Mouse (Mus musculus) MEL (cell line): ENCODE measurements around the gene Ctnnbip1. TPM values are rescaled to one million over a fixed set of nuclear protein-coding genes. Genes with fewer than 3 reads are reported as not detected.

Experiments used
- DNase-seq: peaks from one replicate; pipeline ENCODE4 v3.0.0; 2011; ENCODE audit warnings: low read depth, low spot score
- H3K27ac ChIP-seq: 2 replicates; pipeline ENCODE4 v1.5.1; 2012; ENCODE audit warnings: low read depth, mild to moderate bottlenecking, control low read depth, low read length, moderate library complexity; ENCODE audit not compliant: control insufficient read depth
- H3K27me3 ChIP-seq, 2 experiments: fragments of 150-350 bp in 1 of 2; sonication (generic) in 1 of 2; 2 replicates each; pipeline ENCODE4 v1.6.1; 2012; ENCODE audit warnings: low read length in 2 of 2, mild to moderate bottlenecking in 2 of 2, improper control_type of control experiment in 1 of 2, moderate library complexity in 1 of 2; ENCODE audit not compliant: insufficient read depth in 2 of 2, control insufficient read depth in 1 of 2
- H3K36me3 ChIP-seq, 2 experiments: 2 replicates each; pipeline ENCODE4 v1.6.1; 2012 to 2014; ENCODE audit warnings: low read length in 2 of 2, improper control_type of control experiment in 1 of 2, inconsistent platforms in 1 of 2, mild to moderate bottlenecking in 1 of 2; ENCODE audit not compliant: insufficient read depth in 2 of 2, control insufficient read depth in 1 of 2
- H3K4me1 ChIP-seq, 2 experiments: fragments of 150-350 bp in 1 of 2; sonication (generic) in 1 of 2; 2 replicates each; pipeline ENCODE4 v1.6.1; 2012; ENCODE audit warnings: low read length in 2 of 2, improper control_type of control experiment in 1 of 2, mild to moderate bottlenecking in 1 of 2; ENCODE audit not compliant: insufficient read depth in 2 of 2, control insufficient read depth in 1 of 2
- H3K4me3 ChIP-seq, 2 experiments: fragments of 150-350 bp in 1 of 2; sonication (generic) in 1 of 2; 2 replicates each; pipeline ENCODE4 v1.5.1; 2012; ENCODE audit warnings: low read depth in 2 of 2, low read length in 2 of 2, mild to moderate bottlenecking in 2 of 2, moderate library complexity in 2 of 2, control low read depth in 1 of 2, improper control_type of control experiment in 1 of 2; ENCODE audit not compliant: control insufficient read depth in 1 of 2, insufficient read depth in 1 of 2
- H3K79me2 ChIP-seq: 2 replicates; pipeline ENCODE4 v1.6.1; 2012; ENCODE audit warnings: mild to moderate bottlenecking, low read length, moderate library complexity; ENCODE audit not compliant: control insufficient read depth, poor library complexity, insufficient read depth
- H3K9ac ChIP-seq: 2 replicates; pipeline ENCODE4 v1.6.1; 2012; ENCODE audit warnings: low read depth, mild to moderate bottlenecking, control low read depth, low read length, moderate library complexity; ENCODE audit not compliant: control insufficient read depth, poor library complexity, severe bottlenecking
- H3K9me3 ChIP-seq: fragments of 150-350 bp; sonication (generic); replicated peaks from 2 replicates; pipeline ENCODE4 v1.6.1; 2012; ENCODE audit warnings: mild to moderate bottlenecking, low read length, improper control_type of control experiment, moderate library complexity; ENCODE audit not compliant: insufficient read depth
- CHD2 ChIP-seq: IDR thresholded peaks from 2 replicates; pipeline ENCODE4 v1.6.1; 2011; ENCODE audit warnings: low read length, improper control_type of control experiment
- CTCF ChIP-seq, 3 experiments: IDR thresholded peaks in 2 of 3; conservative IDR thresholded peaks in 1 of 3; 2 replicates each; pipeline ENCODE4 v1.5.1; 2011 to 2012; ENCODE audit warnings: low read length in 3 of 3, low read depth in 2 of 3, mild to moderate bottlenecking in 2 of 3, improper control_type of control experiment in 1 of 3, inconsistent platforms in 1 of 3, mixed read lengths in 1 of 3, moderate library complexity in 1 of 3; ENCODE audit not compliant: control insufficient read depth in 1 of 3, insufficient read depth in 1 of 3, poor library complexity in 1 of 3, severe bottlenecking in 1 of 3
- GATA1 ChIP-seq: IDR thresholded peaks from 2 replicates; pipeline ENCODE4 v1.6.1; 2011; ENCODE audit warnings: low read depth, low read length, improper control_type of control experiment
- MAZ ChIP-seq: IDR thresholded peaks from 2 replicates; pipeline ENCODE4 v1.6.1; 2012; ENCODE audit warnings: low read depth, mild to moderate bottlenecking, inconsistent platforms, low read length, improper control_type of control experiment
- MYC ChIP-seq: IDR thresholded peaks from 2 replicates; pipeline ENCODE4 v1.6.1; 2011; ENCODE audit warnings: low read depth, mild to moderate bottlenecking, low read length, improper control_type of control experiment, moderate library complexity
- NRF1 ChIP-seq: IDR thresholded peaks from 2 replicates; pipeline ENCODE4 v1.6.1; 2014; ENCODE audit warnings: low read depth, mild to moderate bottlenecking, inconsistent platforms, low read length, improper control_type of control experiment, moderate library complexity; ENCODE audit not compliant: poor library complexity, insufficient read depth, severe bottlenecking
- RAD21 ChIP-seq: IDR thresholded peaks from 2 replicates; pipeline ENCODE4 v1.6.1; 2011; ENCODE audit warnings: mild to moderate bottlenecking, low read depth, low read length, improper control_type of control experiment
- TAL1 ChIP-seq: IDR thresholded peaks from 2 replicates; pipeline ENCODE4 v1.6.1; 2012; ENCODE audit warnings: mild to moderate bottlenecking, inconsistent platforms, low read length, moderate library complexity, mixed read lengths
- USF2 ChIP-seq, 2 experiments: IDR thresholded peaks; 2 replicates each; pipeline ENCODE4 v1.6.1; 2011 to 2012; ENCODE audit warnings: improper control_type of control experiment in 2 of 2, low read length in 2 of 2, borderline replicate concordance in 1 of 2, inconsistent platforms in 1 of 2, low read depth in 1 of 2, mild to moderate bottlenecking in 1 of 2; ENCODE audit not compliant: insufficient read depth in 1 of 2
- ZKSCAN1 ChIP-seq: IDR thresholded peaks from 2 replicates; pipeline ENCODE4 v1.6.1; 2012; ENCODE audit warnings: low read depth, mild to moderate bottlenecking, inconsistent platforms, low read length, improper control_type of control experiment, moderate library complexity
- ZMIZ1 ChIP-seq: IDR thresholded peaks from 2 replicates; pipeline ENCODE4 v1.6.1; 2012; ENCODE audit warnings: low read depth, mild to moderate bottlenecking, inconsistent platforms, low read length, improper control_type of control experiment, moderate library complexity
- ZNF384 ChIP-seq: IDR thresholded peaks from 2 replicates; pipeline ENCODE4 v1.6.1; 2012; ENCODE audit warnings: low read depth, mild to moderate bottlenecking, inconsistent platforms, low read length, improper control_type of control experiment
- polyA plus RNA-seq, 2 experiments: library from polyadenylated mRNA; stranded (reverse) in 1 of 2; unstranded in 1 of 2; fragments of >175 nt in 1 of 2; fragments of >200 nt in 1 of 2; gene quantifications; 2 replicates each; pipeline versions ENCODE4 v1.2.1 to v1.2.4; 2012; ENCODE audit warnings: low replicate concordance in 2 of 2, low read depth in 1 of 2; ENCODE audit not compliant: insufficient read length in 2 of 2, insufficient read depth in 1 of 2, missing spikeins in 1 of 2
- total RNA-seq: library from RNA; depleted of rRNA; stranded (reverse); fragments of 300-350 nt; gene quantifications from 2 replicates; pipeline ENCODE4 v1.2.3, GENCODE M21; 2012

The Ctnnbip1 gene
- total and polyA plus RNA-seq, 3 experiments, result 12.7 to 20.2 TPM; not detected in 1

- H3K4me3 ChIP-seq, result no peak overlapping the region
- H3K4me1 ChIP-seq, result no peaks in the 10 kb centered on the region
- no peak overlapping the region for H3K9ac ChIP-seq
- H3K79me2 ChIP-seq, result no peaks in the 10 kb centered on the region
- no peaks in the 10 kb centered on the region for H3K27me3 ChIP-seq
- TF ChIP-seq CTCF (IDR thresholded peaks at IDR 0.05 in 2 of 3, conservative IDR thresholded peaks at IDR 0.05 in 1 of 3; ENCODE audit: control insufficient read depth in 1 of 3, insufficient read depth in 1 of 3, low read depth in 2 of 3, low read length in 3 of 3, poor library complexity in 1 of 3, severe bottlenecking in 1 of 3), result no peak
- no peak for TF ChIP-seq MAZ
- no peak for TF ChIP-seq TAL1
- TF ChIP-seq USF2 (IDR thresholded peaks at IDR 0.05; ENCODE audit: borderline replicate concordance in 1 of 2, insufficient read depth in 1 of 2, low read depth in 1 of 2, low read length in 2 of 2), result no peak
- TF ChIP-seq ZNF384, result no peak
- no peaks in the 10 kb centered on the region for H3K36me3 ChIP-seq
- peak; percentile 25 for DNase-seq
- no peaks in the 10 kb centered on the region for H3K9me3 ChIP-seq
- H3K27ac ChIP-seq, result no peak overlapping the region
Measured at GRCm38 (mm10) chr4:149564452-149565407, 46.7 kb downstream of the Ctnnbip1 start.

GRCm38 (mm10) chr4:149567432-149568026 lies 49.5 kb downstream of the Ctnnbip1 start:
- no peaks in the 10 kb centered on the region for H3K9me3 ChIP-seq
- H3K36me3 ChIP-seq, result no peaks in the 10 kb centered on the region
- peak; percentile 68 for DNase-seq
- no peaks in the 10 kb centered on the region for H3K27me3 ChIP-seq
- H3K79me2 ChIP-seq, result no peaks in the 10 kb centered on the region
- no peak overlapping the region for H3K9ac ChIP-seq
- no peak for TF ChIP-seq MYC
- TF ChIP-seq MAZ, result 0 out of 2 replicates have a peak, but pooled peaks have one; percentile 30
- no peak for TF ChIP-seq ZMIZ1
- TF ChIP-seq CHD2, result 0 out of 2 replicates have a peak, but pooled peaks have one; percentile 25
- TF ChIP-seq GATA1, result peak; percentile 53; the same call in 1 of the 2 replicates
- peak; percentile 12; the same call in 1 of the 2 replicates for TF ChIP-seq ZNF384
- H3K4me1 ChIP-seq, result no peaks in the 10 kb centered on the region
- no peak overlapping the region for H3K27ac ChIP-seq
- no peak overlapping the region for H3K4me3 ChIP-seq

- no peak overlapping the region for H3K4me3 ChIP-seq
- DNase-seq, result no peak
- H3K27me3 ChIP-seq, result no peaks in the 10 kb centered on the region; a peak in 1 of 4 replicates
- no peaks in the 10 kb centered on the region for H3K4me1 ChIP-seq
- H3K79me2 ChIP-seq, result no peaks in the 10 kb centered on the region
- H3K36me3 ChIP-seq, result no peaks in the 10 kb centered on the region
- H3K9ac ChIP-seq, result no peak overlapping the region
- TF ChIP-seq NRF1 (no peak), ZKSCAN1 (no peak), ZMIZ1 (no peak), RAD21 (no peak)
- TF ChIP-seq, all 39 proteins: peak for 0
- H3K27ac ChIP-seq, result no peak overlapping the region
- H3K9me3 ChIP-seq, result no peaks in the 10 kb centered on the region
Measured at GRCm38 (mm10) chr4:149568622-149569021, 50.6 kb downstream of the Ctnnbip1 start.
